Mouse (Mus musculus) C2C12 (cell line): Measurements from ENCODE around the gene 1810037I17Rik. TPM values are rescaled to one million over a fixed set of nuclear protein-coding genes. Genes with fewer than 3 reads are reported as not detected.

Source experiments
- H3K27me3 ChIP-seq: one replicate; pipeline ENCODE4 v1.6.1; 2011; ENCODE audit not compliant: control insufficient read depth, insufficient read depth, insufficient read length
- H3K36me3 ChIP-seq: one replicate; pipeline ENCODE4 v1.6.1; 2011; ENCODE audit not compliant: control insufficient read depth, insufficient read depth
- H3K4me3 ChIP-seq: one replicate; pipeline ENCODE4 v1.5.1; 2011; ENCODE audit warnings: mild to moderate bottlenecking, control low read depth; ENCODE audit not compliant: poor library complexity, insufficient read depth, severe bottlenecking
- H3K79me2 ChIP-seq: one replicate; pipeline ENCODE4 v1.6.1; 2011; ENCODE audit not compliant: control insufficient read depth, insufficient read depth
- H3K79me3 ChIP-seq: one replicate; pipeline ENCODE4 v1.6.1; 2011; ENCODE audit warnings: low read depth, control low read depth
- H3ac ChIP-seq: one replicate; pipeline ENCODE3; 2011; ENCODE audit warnings: low read depth; ENCODE audit not compliant: control insufficient read depth, insufficient read length
- CEBPB ChIP-seq: IDR thresholded peaks from one replicate; pipeline ENCODE4 v1.6.1; 2011; ENCODE audit warnings: low read depth, mild to moderate bottlenecking, control low read depth, moderate library complexity
- CTCF ChIP-seq: IDR thresholded peaks from one replicate; pipeline ENCODE4 v1.5.1; 2011; ENCODE audit not compliant: control insufficient read depth, insufficient read depth, insufficient read length
- FOSL1 ChIP-seq: IDR thresholded peaks from one replicate; pipeline ENCODE4 v1.8.0; 2011; ENCODE audit warnings: mild to moderate bottlenecking, low read length; ENCODE audit not compliant: poor library complexity, insufficient read depth, severe bottlenecking
- MAX ChIP-seq: IDR thresholded peaks from one replicate; pipeline ENCODE4 v1.6.1; 2011; ENCODE audit warnings: mild to moderate bottlenecking, control low read depth
- MYOD1 ChIP-seq: IDR thresholded peaks from one replicate; pipeline ENCODE4 v1.6.1; 2011; ENCODE audit warnings: low read depth; ENCODE audit not compliant: control insufficient read depth, insufficient read length
- MYOG ChIP-seq: IDR thresholded peaks from one replicate; pipeline ENCODE4 v1.6.1; 2011; ENCODE audit not compliant: control insufficient read depth, insufficient read length; ENCODE audit errors: extremely low read depth
- USF1 ChIP-seq: IDR thresholded peaks from one replicate; pipeline ENCODE4 v1.6.1; 2011; ENCODE audit warnings: low read depth, mild to moderate bottlenecking, control low read depth, moderate library complexity
- polyA plus RNA-seq: library from polyadenylated mRNA; unstranded; fragments of >200 nt; fragmentation: generic; extraction: Trizol; gene quantifications from one replicate; pipeline ENCODE4 v1.2.1, GENCODE M21; 2012; ENCODE audit warnings: missing spikeins

Gene 1810037I17Rik
- polyA plus RNA-seq, 1 experiment: 64.2 TPM

GRCm38 (mm10) chr3:122915493-122915892, 8.5 kb upstream of the 1810037I17Rik start:
- TF ChIP-seq USF1 (no peak), MYOD1 (no peak), MAX (no peak), CTCF (no peak), MYOG (no peak), CEBPB (no peak), FOSL1 (no peak)
- H3K79me2 ChIP-seq: no peaks in the 10 kb centered on the region
- no peaks in the 10 kb centered on the region for H3K36me3 ChIP-seq
- H3K4me3 ChIP-seq: no peak overlapping the region
- no peaks in the 10 kb centered on the region for H3K79me3 ChIP-seq
- no peaks in the 10 kb centered on the region for H3K27me3 ChIP-seq
- no peak overlapping the region for H3ac ChIP-seq

- no peaks in the 10 kb centered on the region for H3K79me3 ChIP-seq
- no peaks in the 10 kb centered on the region for H3K79me2 ChIP-seq
- H3K4me3 ChIP-seq: no peak overlapping the region
- no peak overlapping the region for H3ac ChIP-seq
- H3K27me3 ChIP-seq: no peaks in the 10 kb centered on the region
- no peaks in the 10 kb centered on the region for H3K36me3 ChIP-seq
- TF ChIP-seq FOSL1 (no peak), CTCF (no peak), CEBPB (no peak), MYOD1 (no peak), MAX (no peak), MYOG (no peak), USF1 (no peak)
Measured at GRCm38 (mm10) chr3:122916191-122916680, 7.8 kb upstream of the 1810037I17Rik start.

GRCm38 (mm10) chr3:122918672-122919071, 5.3 kb upstream of the 1810037I17Rik start:
- Histone ChIP-seq H3K4me3 (no peak overlapping the region), H3K27me3 (no peaks in the 10 kb centered on the region), H3ac (no peak overlapping the region), H3K79me3 (no peaks in the 10 kb centered on the region), H3K79me2 (no peaks in the 10 kb centered on the region), H3K36me3 (no peaks in the 10 kb centered on the region)
- TF ChIP-seq MYOD1 (no peak), MAX (no peak), CEBPB (no peak), MYOG (no peak), USF1 (no peak), CTCF (no peak), FOSL1 (no peak)

- TF ChIP-seq MYOG (no peak), CEBPB (no peak), USF1 (no peak), MAX (no peak), MYOD1 (no peak), CTCF (no peak), FOSL1 (no peak)
- Histone ChIP-seq H3K36me3 (no peaks in the 10 kb centered on the region), H3ac (no peak within 1 kb of the TSS), H3K79me2 (peaks cover under 1% of the 10 kb centered on the region), H3K27me3 (no peaks in the 10 kb centered on the region), H3K79me3 (no peaks in the 10 kb centered on the region), H3K4me3 (no peak within 1 kb of the TSS)
Measured at GRCm38 (mm10) chr3:122919260-122919659, 4.7 kb upstream of the 1810037I17Rik start, which contains the start of gene Gm10959. Gene Gm10959, minus strand, starts transcription at chr3:122919360.

GRCm38 (mm10) chr3:122920572-122921435, 3.2 kb upstream of the 1810037I17Rik start:
- no peak overlapping the region for H3ac ChIP-seq
- peaks cover 16% of the 10 kb centered on the region for H3K79me2 ChIP-seq
- H3K79me3 ChIP-seq: peaks cover 12% of the 10 kb centered on the region
- TF ChIP-seq FOSL1 (no peak), MYOD1 (no peak)
- H3K36me3 ChIP-seq: no peaks in the 10 kb centered on the region
- no peaks in the 10 kb centered on the region for H3K27me3 ChIP-seq
- no peak overlapping the region for H3K4me3 ChIP-seq
